Mouse (Mus musculus) bone marrow, adult 2 months (tissue): ENCODE results near the gene Slc2a9.

Experiments used
- CTCF ChIP-seq: fragments of 200-500 bp; IDR thresholded peaks from 2 replicates; pipeline ENCODE4 v1.5.1; 2011; ENCODE audit warnings: low read length, control low read depth; ENCODE audit not compliant: control insufficient read depth, insufficient read depth
- POLR2A ChIP-seq: fragments of 200-500 bp; IDR thresholded peaks from 2 replicates; pipeline ENCODE4 v1.6.1; 2011; ENCODE audit warnings: low read depth, mild to moderate bottlenecking, control low read depth, low read length, borderline replicate concordance; ENCODE audit not compliant: control insufficient read depth

DNA sequence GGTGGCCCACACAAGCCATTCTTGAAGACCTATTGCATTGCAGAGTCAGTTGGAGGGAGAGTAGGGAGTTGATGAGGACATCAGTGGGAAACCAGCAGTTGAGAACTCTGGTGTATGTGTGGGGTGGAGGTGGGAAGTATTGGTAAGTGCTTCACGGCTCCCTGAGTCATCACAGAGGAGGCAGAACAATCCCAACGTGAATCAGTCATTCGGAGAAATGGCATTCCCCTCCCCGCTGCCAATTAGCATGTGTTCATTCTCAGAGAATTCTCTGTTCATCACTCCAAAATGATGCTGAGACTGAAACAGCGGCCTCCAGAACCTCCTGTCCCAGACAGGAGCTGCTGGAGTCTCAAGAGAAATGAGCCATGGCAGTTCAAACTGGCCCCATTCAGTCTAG is 138.5 kb downstream of the Slc2a9 start:
- TF ChIP-seq CTCF (no peak), POLR2A (no peak)
